Mouse (Mus musculus) neural tube, embryonic 12.5 days (tissue): ENCODE measurements around the gene AF366264. TPM values are rescaled to one million over a fixed set of nuclear protein-coding genes. Genes with fewer than 3 reads are reported as not detected.

Experiments
- polyA plus RNA-seq: library from polyadenylated mRNA; unstranded; fragments of >200 nt; fragmentation: Nextera tagmentation; extraction: Ambion mirVana; gene quantifications from 2 replicates; pipeline ENCODE4 v1.2.1, GENCODE M21; 2016

AF366264 gene
- polyA plus RNA-seq, 1 experiment from 2014 or later, result not detected

Other genes starting within 250 kb of the AF366264 start
- 29.1 and 30.4 TPM in 2 replicates for gene Rasa3, start 160.8 kb downstream of the AF366264 start, polyA plus RNA-seq
- 0.92 and 1.2 TPM in 2 replicates for gene Cfap97d2, start 132.5 kb downstream of the AF366264 start, polyA plus RNA-seq
- gene Cdc16, start 80.7 kb downstream of the AF366264 start, polyA plus RNA-seq, result 202 and 221 TPM in 2 replicates
- 41.0 and 44.0 TPM in 2 replicates for gene Upf3a, start 52.8 kb downstream of the AF366264 start, polyA plus RNA-seq
- 47.1 and 49.0 TPM in 2 replicates for gene Champ1, start 31.3 kb upstream of the AF366264 start, polyA plus RNA-seq
- 79.9 and 86.8 TPM in 2 replicates for gene Coprs, start 51.9 kb upstream of the AF366264 start, polyA plus RNA-seq